Mouse (Mus musculus): Measurements from ENCODE around the gene Acer1.

Gene Acer1

GRCm38 (mm10) chr17:56982013-56982412 lies at the start of gene Acer1:
Acer1 (minus strand) TSS chr17:56982126.
- DNase-seq, result no peak

- peak; percentile 31 to 53 for DNase-seq
Measured at GRCm38 (mm10) chr17:57030931-57031660, 49.2 kb upstream of the Acer1 start, which contains the start of gene Khsrp. Khsrp (minus strand) TSS chr17:57031522.

GRCm38 (mm10) chr17:57029691-57030090 lies 47.8 kb upstream of the Acer1 start:
- no peak for DNase-seq

- no peak for DNase-seq
Measured at GRCm38 (mm10) chr17:57027471-57027870, 45.5 kb upstream of the Acer1 start.

GRCm38 (mm10) chr17:57020960-57021359 lies 39.0 kb upstream of the Acer1 start:
- no peak for DNase-seq

GRCm38 (mm10) chr17:57019693-57020092 lies 37.8 kb upstream of the Acer1 start:
- no peak for DNase-seq

GRCm38 (mm10) chr17:57012245-57012795 lies 30.4 kb upstream of the Acer1 start:
- DNase-seq, result no peak

GRCm38 (mm10) chr17:57011236-57012141 lies 29.6 kb upstream of the Acer1 start, which contains the start of the genes Gtf2f1 and Gm17949:
Gtf2f1 (minus strand) TSS chr17:57011288.
Gm17949 (plus strand) TSS chr17:57011469.
- DNase-seq, result peak; percentile 92 to 98

GRCm38 (mm10) chr17:57010911-57011235 lies 28.9 kb upstream of the Acer1 start:
- no peak for DNase-seq

- DNase-seq, result no peak
Measured at GRCm38 (mm10) chr17:57007137-57007905, 25.4 kb upstream of the Acer1 start.

GRCm38 (mm10) chr17:57003994-57004393 lies 22.1 kb upstream of the Acer1 start:
- DNase-seq, result no peak

- DNase-seq, result no peak
Measured at GRCm38 (mm10) chr17:57001228-57001627, 19.3 kb upstream of the Acer1 start.

- no peak for DNase-seq
Measured at GRCm38 (mm10) chr17:56999968-57000609, 18.2 kb upstream of the Acer1 start, which contains the start of gene Pspn. Pspn (minus strand) TSS chr17:57000018.

- DNase-seq, result no peak
Measured at GRCm38 (mm10) chr17:56999414-56999813, 17.5 kb upstream of the Acer1 start.

GRCm38 (mm10) chr17:56997029-56997667 lies 15.2 kb upstream of the Acer1 start, which contains the start of gene Alkbh7:
Alkbh7 (plus strand) TSS chr17:56997339.
- peak; percentile 92 to 93 for DNase-seq

GRCm38 (mm10) chr17:56996506-56996905 lies 14.6 kb upstream of the Acer1 start:
- no peak for DNase-seq

- no peak for DNase-seq
Measured at GRCm38 (mm10) chr17:56995046-56995445, 13.1 kb upstream of the Acer1 start.

- no peak for DNase-seq
Measured at GRCm38 (mm10) chr17:56990966-56991365, 9.0 kb upstream of the Acer1 start.

- DNase-seq, result peak; percentile 94 to 95
Measured at GRCm38 (mm10) chr17:56990115-56990746, 8.3 kb upstream of the Acer1 start, which contains the start of gene Clpp. Clpp (plus strand) TSS chr17:56990305.

- peak; percentile 27 to 67 for DNase-seq
Measured at GRCm38 (mm10) chr17:56989467-56990114, 7.7 kb upstream of the Acer1 start.
